Mouse (Mus musculus): ENCODE results near the gene Znfx1. TPM values are rescaled to one million over a fixed set of nuclear protein-coding genes. Genes with fewer than 3 reads are reported as not detected.

The Znfx1 gene
- 11.8 and 12.5 TPM in 2 replicates for polyA plus RNA-seq (2021; fragmentation: Nextera tagmentation)
- long read RNA-seq, experiment 1, full-length matches to known transcripts = 15 of 74 reads
- long read RNA-seq, experiment 1, partial matches to known transcripts = 19 of 74 reads
- long read RNA-seq, experiment 1, other reads (novel, unspliced or antisense) = 40 of 74 reads
- long read RNA-seq, experiment 2, full-length matches to known transcripts = 1 of 25 reads
- long read RNA-seq, experiment 2, partial matches to known transcripts = 5 of 25 reads
- long read RNA-seq, experiment 2, other reads (novel, unspliced or antisense) = 19 of 25 reads

DNA sequence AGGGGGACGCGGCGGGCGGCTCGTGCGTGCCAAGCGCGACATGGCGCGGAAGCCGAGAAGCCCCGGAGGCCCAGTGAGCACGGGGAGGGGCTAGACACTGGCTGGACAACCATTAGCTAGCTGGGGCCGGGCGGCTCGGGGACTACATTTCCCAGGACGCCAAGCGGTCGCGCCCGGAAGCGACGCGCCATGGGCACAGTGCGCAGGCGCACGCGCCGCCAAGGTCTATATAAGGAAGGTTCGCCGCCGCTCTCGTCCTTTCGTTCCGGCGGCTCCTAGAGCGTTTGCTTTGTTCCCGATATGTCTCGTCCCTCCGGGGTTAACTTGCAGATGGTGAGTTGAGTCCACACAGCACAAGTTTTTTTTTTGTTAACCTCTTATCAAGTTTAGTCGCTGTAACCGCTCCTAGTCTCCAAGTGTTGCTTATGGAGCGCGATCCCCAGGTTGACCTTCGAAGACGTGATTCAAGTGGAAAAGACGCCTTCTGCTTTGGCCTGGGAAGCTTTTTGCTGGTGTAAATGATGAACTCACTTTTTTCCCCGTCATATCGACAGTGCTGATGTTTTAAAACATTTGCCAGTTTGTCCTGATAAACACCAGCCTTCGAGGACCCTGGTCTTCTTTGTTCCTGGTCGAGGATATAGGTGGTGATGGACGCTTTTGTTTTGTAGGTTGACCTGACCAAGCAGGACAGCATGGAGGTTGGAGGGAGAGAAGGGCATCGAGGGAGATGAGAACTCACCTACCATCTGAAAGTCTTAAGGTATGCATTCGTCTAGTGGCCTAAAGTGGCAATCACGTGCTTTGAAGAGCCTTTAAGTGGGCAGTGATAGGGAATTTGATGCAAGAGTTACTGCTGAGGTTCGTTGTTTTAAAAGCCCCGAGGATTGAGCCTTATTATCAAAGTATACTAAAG is at the start of gene Znfx1:
Gene Znfx1, minus strand, starts transcription at position 51 of the 916 bp plus-strand sequence.

DNA sequence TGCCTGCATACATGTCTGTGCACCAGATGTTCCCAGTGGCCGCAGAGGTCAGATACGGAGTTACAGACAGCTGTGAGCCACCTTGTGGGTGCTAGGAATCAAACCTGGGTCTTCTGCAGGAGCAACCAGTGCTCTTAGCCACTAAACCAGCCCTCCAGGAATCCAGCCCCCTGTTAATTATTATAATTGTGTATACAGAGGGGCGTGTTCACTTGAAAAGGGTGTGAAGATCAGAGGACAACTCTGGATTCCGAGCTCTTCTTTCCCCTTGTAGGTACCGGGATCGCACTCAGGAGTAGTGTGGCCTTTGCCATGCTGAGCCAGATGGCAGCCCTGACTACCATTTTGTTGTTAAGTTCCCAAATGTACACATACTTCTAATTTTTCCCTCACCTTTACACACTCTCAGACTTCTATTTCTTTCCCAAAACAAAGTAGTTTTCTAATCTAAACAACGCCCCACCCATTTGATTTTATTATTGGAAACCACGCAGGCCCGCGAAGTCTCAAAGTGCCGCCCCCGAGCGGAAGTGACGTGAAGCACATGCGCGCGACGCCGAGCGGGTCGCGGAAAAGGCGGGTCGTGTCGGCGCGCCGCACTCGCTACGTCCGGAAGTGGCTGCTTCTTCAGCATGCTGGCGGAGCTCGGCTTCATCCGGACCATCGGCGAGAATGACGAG is 48.0 kb downstream of the Znfx1 start, which contains the start of gene Ddx27:
Gene Ddx27, plus strand, starts transcription at position 492 of the 680 bp plus-strand sequence.

DNA sequence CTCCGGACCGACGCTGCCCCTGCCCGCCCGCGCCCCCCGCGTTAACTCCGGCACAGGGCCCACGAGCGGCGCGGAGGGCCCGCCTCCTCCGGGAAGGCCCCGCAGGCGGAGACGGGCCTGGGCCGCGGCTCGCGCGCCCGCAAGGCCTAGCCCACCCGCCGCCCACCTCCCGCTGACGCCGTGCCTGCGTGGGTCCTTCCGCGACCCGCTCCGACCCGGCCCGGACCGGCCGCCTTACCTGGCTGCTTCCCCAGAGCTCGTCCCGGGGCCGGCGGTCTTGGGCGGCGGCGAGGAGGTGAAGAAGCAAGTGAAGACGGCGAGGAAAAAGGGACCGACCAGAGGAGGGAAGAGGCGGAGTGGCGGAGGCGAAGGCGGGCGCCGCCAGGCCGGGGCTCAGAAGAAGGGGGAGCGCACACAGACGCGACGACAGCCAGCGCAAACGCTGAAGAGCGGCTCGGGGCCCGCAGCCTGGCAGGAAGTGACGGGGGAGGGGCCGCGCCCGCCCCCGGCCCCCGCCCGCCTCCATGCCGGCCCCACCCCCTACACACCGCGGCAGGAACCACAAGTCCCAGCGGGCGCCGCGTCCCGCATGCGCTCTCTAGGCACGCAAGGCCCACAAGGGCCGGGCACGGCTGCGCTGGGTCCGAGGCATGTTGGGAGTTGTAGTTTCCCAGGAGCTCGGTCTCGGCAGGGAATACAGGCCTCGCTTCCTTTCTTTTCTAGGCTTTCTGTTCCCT is 66.9 kb downstream of the Znfx1 start, which contains the start of gene Stau1:
Gene Stau1, minus strand, starts transcription at position 504 of the 737 bp plus-strand sequence.

Other genes starting within 250 kb of the Znfx1 start
- 22.1 and 24.9 TPM in 2 replicates for gene Cse1l, start 157.0 kb downstream of the Znfx1 start, polyA plus RNA-seq (2021; fragmentation: Nextera tagmentation)
- gene Stau1, start 66.7 kb downstream of the Znfx1 start, polyA plus RNA-seq (2021; fragmentation: Nextera tagmentation) = 30.8 and 35.9 TPM in 2 replicates
- 14.4 and 16.7 TPM in 2 replicates for gene Ddx27, start 47.8 kb downstream of the Znfx1 start, polyA plus RNA-seq (2021; fragmentation: Nextera tagmentation)
- gene Kcnb1, start 127.1 kb upstream of the Znfx1 start, polyA plus RNA-seq (2021; fragmentation: Nextera tagmentation) = 13.9 and 14.5 TPM in 2 replicates
- gene Ptgis, start 177.6 kb upstream of the Znfx1 start, polyA plus RNA-seq (2021; fragmentation: Nextera tagmentation) = 1.8 and 2.0 TPM in 2 replicates